Mouse (Mus musculus) heart, adult 2 months (tissue): ENCODE measurements at regions not wholly inside any gene's neighbourhood (a gene's known extent, or its start where the extent isn't known, plus 50 kb on each side); places are given as distances from the start of the nearest gene placed in this dataset.

Source experiments
- EP300 ChIP-seq: fragments of 200-500 bp; IDR thresholded peaks from 2 replicates; pipeline ENCODE4 v1.6.1; 2011; ENCODE audit warnings: low read depth, low read length, control low read depth; ENCODE audit not compliant: insufficient read depth
- POLR2A ChIP-seq: fragments of 200-500 bp; IDR thresholded peaks from 2 replicates; pipeline ENCODE4 v1.6.1; 2011; ENCODE audit warnings: mild to moderate bottlenecking, low read depth, low read length, control low read depth; ENCODE audit not compliant: insufficient read depth

GRCm38 (mm10) chr6:98635816-98636215 lies 293.3 kb upstream of the Gm765 start:
- TF ChIP-seq POLR2A (no peak), EP300 (no peak)
